Mouse (Mus musculus) liver, embryonic 14.5 days (tissue): ENCODE measurements around the gene Epb41l1. TPM values are rescaled to one million over a fixed set of nuclear protein-coding genes. Genes with fewer than 3 reads are reported as not detected.

Experiments
- ATAC-seq: fragments of 200-750 bp; cut with Nextera tagmentation; 2 replicates; pipeline ENCODE4 v1.8.0; 2017; ENCODE audit warnings: moderate number of reproducible peaks, mild to moderate bottlenecking, moderate library complexity; ENCODE audit not compliant: insufficient read depth
- DNase-seq, 3 experiments: peaks; one replicate each; pipeline ENCODE4 v3.0.0-alpha.2; 2012 to 2013; ENCODE audit warnings: low read depth in 3 of 3, low spot score in 3 of 3
- H3K27ac ChIP-seq: fragments of 300-500 bp; sonication (generic); 2 replicates; pipeline ENCODE4 v1.5.1; 2014; ENCODE audit warnings: moderate library complexity, mild to moderate bottlenecking, control low read depth, inconsistent platforms
- H3K27me3 ChIP-seq: fragments of 300-500 bp; sonication (generic); 2 replicates; pipeline ENCODE4 v1.6.1; 2014; ENCODE audit warnings: mild to moderate bottlenecking, low read length, moderate library complexity; ENCODE audit not compliant: control insufficient read depth, insufficient read depth
- H3K36me3 ChIP-seq: fragments of 300-500 bp; sonication (generic); replicated peaks from 2 replicates; pipeline ENCODE4 v1.6.1; 2014; ENCODE audit warnings: low read depth; ENCODE audit not compliant: control insufficient read depth, insufficient read depth
- H3K4me1 ChIP-seq, 2 experiments: fragments of 200-500 bp in 1 of 2; fragments of 300-500 bp in 1 of 2; sonication (generic) in 1 of 2; replicated peaks; 2 replicates each; pipeline ENCODE4 v1.6.1; 2012 to 2014; ENCODE audit warnings: antibody characterized with exemption in 1 of 2, inconsistent platforms in 1 of 2, low read length in 1 of 2; ENCODE audit not compliant: control insufficient read depth in 2 of 2, insufficient read depth in 2 of 2
- H3K4me2 ChIP-seq: fragments of 300-500 bp; sonication (generic); 2 replicates; pipeline ENCODE4 v1.6.1; 2014; ENCODE audit warnings: low read depth, mild to moderate bottlenecking, control low read depth, moderate library complexity
- H3K4me3 ChIP-seq, 2 experiments: fragments of 200-500 bp in 1 of 2; fragments of 300-500 bp in 1 of 2; sonication (generic) in 1 of 2; 2 replicates each; pipeline ENCODE4 v1.5.1; 2012 to 2014; ENCODE audit warnings: low read depth in 2 of 2, low read length in 2 of 2, mild to moderate bottlenecking in 2 of 2, control low read depth in 1 of 2, inconsistent platforms in 1 of 2, moderate library complexity in 1 of 2; ENCODE audit not compliant: insufficient read depth in 1 of 2
- H3K9ac ChIP-seq: fragments of 300-500 bp; sonication (generic); replicated peaks from 2 replicates; pipeline ENCODE4 v1.6.1; 2014; ENCODE audit warnings: mild to moderate bottlenecking, control low read depth, moderate library complexity
- H3K9me3 ChIP-seq: fragments of 300-500 bp; sonication (generic); 2 replicates; pipeline ENCODE4 v1.6.1; 2016; ENCODE audit warnings: low read length, mixed read lengths; ENCODE audit not compliant: control insufficient read depth
- CTCF ChIP-seq: IDR thresholded peaks from 2 replicates; pipeline ENCODE4 v1.5.1; 2016; ENCODE audit warnings: antibody characterized with exemption, low read depth, control low read depth
- EP300 ChIP-seq: IDR thresholded peaks from 2 replicates; pipeline ENCODE4 v1.6.1; 2016; ENCODE audit warnings: antibody characterized with exemption, low read depth
- WGBS: fragments of 180-500 bp; shearing (Covaris S2); extraction: QIAGEN DNeasy Blood & Tissue Kit; methylation state at CpG from one replicate; pipeline ENCODE4 v1.1.7; 2014; ENCODE audit not compliant: insufficient replicate concordance; 5-methylcytosine and 5-hydroxymethylcytosine counted together
- polyA plus RNA-seq, 2 experiments: library from polyadenylated mRNA; depleted of rRNA in 1 of 2; stranded (reverse) in 1 of 2; unstranded in 1 of 2; fragments of >200 nt; fragmentation: Nextera tagmentation in 1 of 2; extraction: Ambion mirVana in 1 of 2; gene quantifications; 2 replicates each; pipeline versions ENCODE4 v1.2.1 to v1.2.3; 2012 to 2014

Gene Epb41l1
- polyA plus RNA-seq, 2 experiments: 0.46 to 2.5 TPM

DNA sequence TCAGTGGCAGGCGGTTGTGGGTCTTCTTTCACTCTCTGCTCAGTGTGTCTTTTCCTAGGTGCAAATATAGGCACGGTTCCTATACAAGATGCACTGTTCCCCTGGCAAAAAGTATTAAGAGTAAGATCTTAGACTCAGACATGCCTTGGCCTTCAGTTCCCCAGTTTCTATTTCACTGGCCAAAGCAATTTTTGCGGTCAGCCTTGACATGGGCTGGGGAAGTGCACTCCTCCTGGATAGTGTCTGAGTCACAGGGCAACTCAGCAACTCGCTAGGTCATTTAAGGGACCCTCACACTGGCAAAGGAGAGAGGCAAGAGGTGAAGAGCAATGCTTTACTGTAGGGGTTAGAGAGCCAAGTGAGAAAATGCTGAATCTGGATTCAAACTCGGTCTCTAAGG, 5.0 kb upstream of the Epb41l1 start:
- H3K27ac ChIP-seq: no peak overlapping the region
- 52% methylated on average over 5 of the region's 5 CpGs for WGBS
- no peak overlapping the region for H3K4me2 ChIP-seq
- TF ChIP-seq EP300 (no peak), CTCF (no peak)
- H3K4me3 ChIP-seq: no peak overlapping the region
- H3K9ac ChIP-seq: no peak overlapping the region
- H3K9me3 ChIP-seq: no peaks in the 10 kb centered on the region
- no peaks in the 10 kb centered on the region for H3K36me3 ChIP-seq
- ATAC-seq (no peak), DNase-seq (no peak)
- peaks cover 18% of the 10 kb centered on the region for H3K27me3 ChIP-seq
- no peaks in the 10 kb centered on the region for H3K4me1 ChIP-seq

DNA sequence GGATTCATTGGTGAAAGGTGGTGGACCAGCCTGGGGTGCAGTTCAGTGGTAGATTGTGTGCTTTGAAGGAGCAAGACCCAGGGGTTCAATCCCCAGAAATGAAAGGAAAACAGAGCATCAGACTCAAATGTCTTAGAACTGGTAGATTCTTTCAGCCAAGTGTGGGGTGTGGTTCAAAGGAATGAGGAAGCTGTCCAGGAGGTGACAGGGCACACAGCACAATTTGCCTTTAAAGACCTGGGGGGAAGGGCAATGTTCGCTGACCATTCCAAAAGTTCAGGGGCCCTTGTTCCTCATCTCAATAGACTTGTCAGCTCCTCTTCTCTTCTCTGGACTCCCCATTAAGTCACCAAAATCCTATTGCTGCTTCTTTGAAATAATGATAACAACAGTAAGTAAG, 3.5 kb upstream of the Epb41l1 start:
- Histone ChIP-seq H3K9me3 (no peaks in the 10 kb centered on the region), H3K9ac (no peak overlapping the region), H3K27ac (no peak overlapping the region), H3K36me3 (no peaks in the 10 kb centered on the region), H3K27me3 (peaks cover 33% of the 10 kb centered on the region), H3K4me1 (no peaks in the 10 kb centered on the region; a peak in 1 of 4 replicates), H3K4me3 (no peak overlapping the region), H3K4me2 (no peak overlapping the region)
- 8% methylated on average over 1 of the region's 1 CpGs for WGBS
- DNase-seq (no peak), ATAC-seq (no peak)
- TF ChIP-seq CTCF (no peak), EP300 (no peak)

DNA sequence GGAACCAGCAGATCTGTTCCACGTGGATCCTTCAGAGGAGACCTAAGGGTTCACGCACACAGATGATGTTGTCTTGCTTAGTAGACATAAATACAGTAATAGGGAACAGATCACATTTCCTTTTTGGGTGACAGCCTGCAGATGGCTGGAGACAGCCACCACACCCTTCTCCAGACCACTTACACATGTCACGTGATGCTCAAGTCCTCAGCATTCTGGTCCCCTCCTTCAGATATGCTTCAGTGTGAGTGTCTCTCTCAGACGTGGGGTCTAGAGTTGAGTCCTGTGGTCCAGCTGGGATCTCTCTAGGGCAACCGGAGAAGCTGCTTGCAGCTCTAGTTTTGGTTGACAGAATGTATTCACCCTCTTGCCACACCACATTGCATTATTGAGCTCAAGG, 2.2 kb upstream of the Epb41l1 start:
- no peak overlapping the region for H3K4me2 ChIP-seq
- DNase-seq: no peak
- TF ChIP-seq EP300 (no peak), CTCF (no peak)
- H3K9ac ChIP-seq: no peak overlapping the region
- H3K4me1 ChIP-seq: no peaks in the 10 kb centered on the region; a peak in 1 of 4 replicates
- H3K27ac ChIP-seq: no peak overlapping the region
- no peaks in the 10 kb centered on the region for H3K9me3 ChIP-seq
- peaks cover 45% of the 10 kb centered on the region for H3K27me3 ChIP-seq
- no peak for ATAC-seq
- WGBS: 52% methylated on average over 5 of the region's 5 CpGs
- no peaks in the 10 kb centered on the region for H3K36me3 ChIP-seq
- H3K4me3 ChIP-seq: no peak overlapping the region

DNA sequence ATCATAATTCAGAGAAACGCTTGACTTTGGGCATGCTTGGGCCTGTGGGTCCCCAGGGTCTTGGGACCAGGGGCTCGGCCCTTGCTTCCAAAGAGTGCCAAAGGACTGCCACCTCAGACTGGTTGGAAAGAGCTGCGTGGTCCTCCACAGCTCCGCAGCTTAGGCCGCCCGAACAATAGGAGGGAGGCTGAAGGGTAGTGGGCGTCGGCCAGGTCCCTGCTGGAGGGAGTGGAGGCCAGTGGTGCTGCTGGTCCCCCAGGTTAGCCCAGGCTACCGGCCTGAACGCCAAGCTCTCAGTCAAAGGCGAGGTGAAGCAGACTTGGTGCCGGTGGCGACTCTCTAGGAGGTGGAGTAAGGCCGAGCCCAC, 399 bp upstream of the Epb41l1 start:
- Histone ChIP-seq H3K9ac (no peak overlapping the region), H3K4me3 (peak overlapping the region; percentile 16 to 47; a peak in 3 of 4 replicates), H3K27ac (no peak overlapping the region)

DNA sequence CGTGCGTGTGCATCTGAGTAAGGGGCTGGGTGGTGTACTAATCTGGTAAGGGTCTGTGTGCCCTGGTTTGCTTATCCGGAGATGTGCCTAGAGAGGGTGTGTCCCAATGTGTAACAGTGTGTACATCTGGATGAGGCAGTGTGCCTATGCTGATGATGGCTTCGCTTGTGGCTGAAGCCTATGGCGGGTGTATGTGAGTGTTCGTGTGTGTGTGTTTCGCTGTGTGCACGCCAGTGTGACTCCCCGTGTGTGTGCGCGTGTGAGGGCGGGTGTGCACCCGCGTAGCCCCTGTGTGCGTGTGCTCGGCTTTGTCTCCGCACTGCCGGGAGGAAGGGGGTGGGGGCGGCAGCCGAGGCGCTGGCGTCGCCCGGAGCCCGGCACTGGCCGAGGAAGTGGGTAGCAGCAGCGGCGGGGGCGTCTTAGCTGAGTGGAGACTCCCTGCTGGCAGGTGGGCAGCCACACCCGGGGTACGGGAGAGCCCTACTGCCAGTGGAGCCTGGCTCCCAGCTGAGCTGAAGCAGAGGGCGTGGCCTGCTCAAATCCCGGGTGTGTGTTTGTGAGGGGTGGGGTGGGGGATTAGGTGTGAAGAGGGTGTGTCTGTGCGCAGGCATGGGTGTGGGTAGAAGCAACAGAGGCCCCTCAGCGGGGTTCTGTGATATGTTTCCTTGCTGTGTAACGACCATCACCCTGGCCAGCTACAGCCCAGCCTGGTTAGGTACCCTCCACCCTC, 837 bp downstream of the Epb41l1 start:
- Histone ChIP-seq H3K4me3 (peak overlapping the region; percentile 47 to 52), H3K27me3 (peaks cover 51% of the 10 kb centered on the region), H3K9ac (no peak overlapping the region), H3K4me2 (peak overlapping the region; percentile 49), H3K27ac (no peak overlapping the region), H3K9me3 (no peaks in the 10 kb centered on the region), H3K36me3 (no peaks in the 10 kb centered on the region), H3K4me1 (no peaks in the 10 kb centered on the region; a peak in 1 of 4 replicates)
- ATAC-seq (no peak), DNase-seq (no peak)
- WGBS: 2% methylated on average over 36 of the region's 36 CpGs
- TF ChIP-seq EP300: no peak
- no peak for TF ChIP-seq CTCF

More for the DNA sequence above, 399 bp upstream of the Epb41l1 start:
- H3K27me3 ChIP-seq: peaks cover 51% of the 10 kb centered on the region
- peak overlapping the region; percentile 49 for H3K4me2 ChIP-seq
- H3K36me3 ChIP-seq: no peaks in the 10 kb centered on the region
- no peaks in the 10 kb centered on the region for H3K9me3 ChIP-seq
- no peaks in the 10 kb centered on the region; a peak in 1 of 4 replicates for H3K4me1 ChIP-seq
- ATAC-seq (no peak), DNase-seq (no peak)
- 17% methylated on average over 14 of the region's 14 CpGs for WGBS
- TF ChIP-seq EP300 (no peak), CTCF (no peak)
